Mouse (Mus musculus) neutrophil, adult 83 days (primary cell): ENCODE results near the gene Prm2. TPM values are rescaled to one million over a fixed set of nuclear protein-coding genes. Genes with fewer than 3 reads are reported as not detected.

ENCODE experiments used
- total RNA-seq, 2 experiments: library from RNA; stranded (reverse); gene quantifications; one replicate each; pipeline ENCODE4 v1.2.4; 2023

Prm2 gene
- not detected for total RNA-seq

GRCm38 (mm10) chr16:10796034-10796433 is at the start of gene Prm2:
Prm2 (minus strand) TSS chr16:10796134.

DNA sequence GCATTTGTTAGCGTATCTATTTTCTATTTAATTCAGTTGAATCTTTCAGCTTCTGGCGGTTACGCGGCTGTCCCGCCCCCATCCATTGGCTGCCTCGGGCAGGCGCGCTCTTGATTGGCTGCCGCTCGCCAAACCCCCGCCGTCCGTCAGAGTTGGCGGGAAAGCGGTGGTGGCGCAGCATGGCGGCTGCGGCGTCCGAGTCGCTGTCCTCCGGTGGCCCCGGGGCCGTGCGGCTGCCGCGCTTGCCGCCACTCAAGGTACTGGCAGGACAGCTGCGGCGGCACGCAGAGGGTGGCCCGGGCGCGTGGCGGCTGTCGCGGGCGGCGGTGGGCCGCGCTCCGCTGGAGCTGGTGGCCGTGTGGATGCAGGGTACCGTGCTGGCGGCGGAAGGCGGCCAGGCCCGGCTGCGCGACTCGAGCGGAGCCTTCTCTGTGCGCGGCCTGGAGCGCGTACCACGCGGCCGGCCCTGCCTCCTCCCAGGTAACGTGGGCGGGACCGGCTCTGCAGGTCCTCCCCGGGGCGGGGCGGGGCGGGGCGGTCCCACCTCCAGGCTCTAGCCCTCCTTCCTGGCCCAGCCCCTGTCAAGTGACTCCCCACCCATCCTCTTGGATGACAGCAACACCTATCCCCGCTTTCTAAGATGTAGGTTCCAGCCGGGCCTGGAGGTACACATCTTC is 39.1 kb upstream of the Prm2 start, which contains the start of gene Rmi2:
Rmi2 (plus strand) TSS at position 149 of the 677 bp plus-strand sequence.

GRCm38 (mm10) chr16:10812865-10813371 is 17.0 kb upstream of the Prm2 start, which contains the start of gene Gm11172:
Gm11172 (plus strand) TSS chr16:10812915.

DNA sequence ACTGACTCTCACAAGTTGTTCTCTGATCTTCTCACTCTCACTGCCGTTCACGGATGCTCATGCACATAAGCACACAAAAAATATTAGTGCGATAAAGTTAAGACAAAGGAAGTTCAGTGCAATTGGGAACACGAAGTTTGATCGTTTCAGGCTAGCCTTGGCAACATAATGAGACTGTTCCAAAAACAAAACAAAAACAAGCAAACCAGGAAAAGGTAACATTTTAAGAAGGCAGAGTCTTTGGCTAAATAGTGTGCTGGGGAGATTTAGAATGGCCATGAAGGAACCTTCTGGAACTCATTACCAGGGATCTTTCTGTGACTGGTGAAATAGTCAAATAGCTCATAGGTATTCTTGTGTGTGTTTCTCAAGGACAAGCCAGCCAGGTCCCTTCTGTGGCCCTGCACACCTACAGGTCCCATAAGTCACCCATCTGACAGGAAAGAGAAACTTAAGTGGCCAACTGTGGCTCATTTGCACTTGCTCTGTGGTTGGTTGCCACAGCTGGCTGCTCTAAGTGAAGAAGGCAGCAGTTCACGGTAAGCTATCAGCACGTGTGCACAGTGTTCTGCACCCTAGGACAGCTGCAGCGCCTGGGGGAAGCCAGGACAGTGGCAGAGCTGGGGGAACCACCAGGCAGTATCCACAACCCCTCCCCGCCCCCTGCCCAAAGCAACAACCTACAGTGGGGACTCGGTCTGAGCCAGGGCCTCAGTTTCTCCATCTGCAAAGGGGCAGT is 10.0 kb upstream of the Prm2 start, which contains the start of gene Prm1:
Prm1 (minus strand) TSS at position 51 of the 739 bp plus-strand sequence.

DNA sequence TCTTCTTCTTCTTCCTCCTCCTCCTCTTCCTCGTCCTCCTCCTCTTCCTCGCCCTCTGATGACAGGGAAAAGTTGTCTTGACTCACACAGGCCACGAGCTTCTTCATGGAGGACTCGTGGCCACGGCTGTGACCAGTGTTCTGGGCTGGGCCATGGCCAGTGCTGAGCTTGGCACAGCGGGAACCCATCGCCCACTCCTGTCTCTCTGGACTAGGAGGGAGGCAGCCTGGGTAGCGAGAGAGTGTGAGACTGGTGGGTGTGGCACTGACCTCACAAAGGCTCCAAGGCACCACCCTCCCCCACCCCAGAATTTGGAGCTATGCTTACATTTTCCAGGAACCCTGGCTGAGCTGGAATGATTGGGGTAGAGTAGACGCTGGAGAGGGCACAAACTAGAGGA is 5.2 kb downstream of the Prm2 start, which contains the start of gene Prm3:
Prm3 (minus strand) TSS at position 213 of the 400 bp plus-strand sequence.

GRCm38 (mm10) chr16:10788271-10788670 is 7.7 kb downstream of the Prm2 start, which contains the start of gene Tnp2:
Tnp2 (minus strand) TSS chr16:10788660.

DNA sequence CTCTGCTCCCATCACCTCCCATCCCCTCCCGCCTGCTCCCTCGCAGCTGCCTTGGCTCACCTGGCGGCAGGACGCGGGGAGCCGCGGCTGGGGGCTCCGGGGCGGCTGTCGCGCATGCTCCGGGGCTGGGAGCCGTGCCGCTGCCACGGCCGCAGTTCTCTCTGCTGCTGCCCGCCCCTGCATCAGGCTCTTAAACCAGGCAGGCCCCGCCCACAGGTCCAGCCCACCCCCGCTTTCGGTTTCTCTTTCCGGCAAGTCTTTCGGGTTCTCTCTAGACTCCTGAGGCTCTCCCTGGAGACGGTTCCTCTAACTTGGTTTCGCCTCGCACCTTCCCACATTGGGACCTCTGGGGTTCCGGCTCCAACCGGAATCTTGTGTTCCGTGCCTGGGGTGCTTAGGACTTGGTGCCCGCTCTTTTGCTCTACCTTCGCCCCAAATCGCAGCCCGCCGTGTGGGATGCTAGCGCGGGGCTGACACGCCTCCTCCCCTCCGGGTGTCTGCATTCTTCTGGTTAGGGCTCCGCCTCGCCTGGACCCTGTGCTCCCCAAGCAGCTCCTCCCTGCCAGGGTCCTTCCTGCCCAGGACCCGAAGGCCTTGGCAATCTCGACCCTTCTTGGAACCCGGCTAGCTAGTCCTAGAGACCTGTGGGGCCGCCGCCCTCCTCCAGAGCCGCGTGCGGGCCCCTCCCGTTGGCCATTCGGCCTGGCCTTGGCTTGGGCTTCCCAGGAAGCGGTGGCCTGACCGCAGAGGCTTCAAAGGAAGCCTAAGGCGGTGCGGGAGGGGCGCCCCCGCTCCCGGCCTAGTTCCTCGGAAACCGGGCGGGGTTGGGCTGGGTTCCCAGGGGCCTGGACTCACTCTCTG is 10.3 kb downstream of the Prm2 start, which contains the start of gene Socs1:
Socs1 (minus strand) TSS at position 166 of the 861 bp plus-strand sequence.

Other genes with a start within 250 kb of the Prm2 start
- gene Socs1, start 10.6 kb downstream of the Prm2 start, total RNA-seq, result 1 to 10 TPM; 2.5 to 2.7 TPM
- gene Tnp2, start 7.5 kb downstream of the Prm2 start, total RNA-seq, result not detected
- not detected for gene Prm3, start 5.2 kb downstream of the Prm2 start, total RNA-seq
- gene Prm1, start 9.7 kb upstream of the Prm2 start, total RNA-seq, result not detected
- gene Gm11172, start 16.8 kb upstream of the Prm2 start, total RNA-seq, result not detected
- gene Rmi2, start 38.9 kb upstream of the Prm2 start, total RNA-seq, result 1 to 10 TPM; 4.6 to 4.9 TPM